Mouse (Mus musculus): Measurements from ENCODE around the gene Rsph1.

Gene Rsph1

DNA sequence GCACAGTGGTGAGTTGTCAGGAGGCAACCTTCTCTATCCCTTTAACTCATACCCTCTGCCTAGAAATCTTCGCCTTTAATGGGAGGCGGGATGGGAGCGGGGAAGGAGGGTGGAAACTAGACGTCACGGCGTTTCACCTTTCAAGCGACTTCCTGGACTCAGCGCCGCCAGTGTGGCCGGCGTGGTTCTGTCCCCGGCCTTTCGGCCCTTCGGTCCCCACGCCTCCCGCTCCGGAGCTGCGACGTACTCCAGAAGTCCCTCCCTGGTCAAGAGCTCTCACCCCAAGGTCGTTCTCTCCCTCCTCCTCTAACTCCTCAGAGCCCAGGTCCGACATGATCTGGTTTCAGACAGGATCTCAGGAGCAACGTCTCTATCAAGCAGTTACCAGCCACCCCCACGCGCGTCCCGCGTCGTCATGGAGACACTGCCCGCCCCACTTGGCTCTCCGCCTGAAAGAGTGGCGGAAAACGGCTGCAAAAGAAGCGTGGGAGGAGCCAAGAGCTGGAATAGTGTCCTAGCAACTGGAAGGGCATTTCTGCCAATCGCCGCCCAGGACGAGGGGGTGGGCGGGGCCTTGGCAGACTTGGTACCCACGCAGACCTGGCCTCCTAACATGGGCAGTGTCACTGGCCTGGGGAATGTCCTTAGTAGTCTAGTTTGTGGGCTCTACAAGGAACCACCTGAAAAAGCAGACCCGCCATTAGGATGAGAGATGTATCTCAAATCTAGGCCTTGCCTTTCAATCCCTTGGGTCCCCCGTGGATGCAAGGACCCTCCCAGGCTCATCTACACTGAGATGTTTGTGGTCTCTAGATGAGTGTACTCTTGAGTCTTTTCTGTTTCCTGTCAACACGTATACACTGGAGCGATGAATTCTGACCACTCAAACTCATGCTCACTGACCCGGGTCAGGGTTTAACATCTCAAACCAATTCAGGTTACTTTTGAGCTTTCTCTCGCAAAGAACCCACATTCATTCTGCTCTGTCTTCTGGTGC, at the start of gene Rsph1:
Gene Rsph1, minus strand, starts transcription at position 462 of the 997 bp plus-strand sequence.
- DNase-seq, result peak; percentile 99 to 100

DNA sequence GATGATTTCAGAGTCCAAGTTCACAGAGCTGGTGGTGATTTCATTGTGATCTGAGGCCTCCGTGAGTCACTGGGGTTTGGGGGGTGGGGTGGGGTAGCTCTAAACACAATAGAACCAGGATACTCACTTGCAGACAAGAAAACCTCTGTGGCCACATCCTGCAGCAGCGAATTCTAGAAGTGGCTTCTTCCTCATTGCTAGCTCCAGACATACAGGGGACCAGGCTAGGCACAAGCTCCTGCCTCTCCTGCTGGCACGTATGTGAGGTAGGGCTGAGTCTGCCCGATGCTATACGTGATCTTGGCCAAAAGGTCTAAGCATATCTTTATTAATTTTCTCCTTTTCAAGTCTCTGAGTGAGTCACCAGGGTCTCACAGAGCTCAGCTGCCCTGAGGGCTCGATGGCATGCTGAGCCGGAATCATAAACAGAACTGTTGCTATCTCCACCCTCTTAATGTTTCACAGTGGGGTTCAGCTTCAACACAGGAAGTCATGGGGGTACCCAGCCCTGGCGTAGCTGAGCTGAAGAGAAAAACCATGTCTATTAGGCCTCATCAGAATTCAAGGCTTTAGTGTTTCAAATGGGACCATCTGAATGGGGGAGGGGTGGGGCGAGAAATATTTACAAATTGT, 49.2 kb upstream of the Rsph1 start:
- no peak for DNase-seq

DNA sequence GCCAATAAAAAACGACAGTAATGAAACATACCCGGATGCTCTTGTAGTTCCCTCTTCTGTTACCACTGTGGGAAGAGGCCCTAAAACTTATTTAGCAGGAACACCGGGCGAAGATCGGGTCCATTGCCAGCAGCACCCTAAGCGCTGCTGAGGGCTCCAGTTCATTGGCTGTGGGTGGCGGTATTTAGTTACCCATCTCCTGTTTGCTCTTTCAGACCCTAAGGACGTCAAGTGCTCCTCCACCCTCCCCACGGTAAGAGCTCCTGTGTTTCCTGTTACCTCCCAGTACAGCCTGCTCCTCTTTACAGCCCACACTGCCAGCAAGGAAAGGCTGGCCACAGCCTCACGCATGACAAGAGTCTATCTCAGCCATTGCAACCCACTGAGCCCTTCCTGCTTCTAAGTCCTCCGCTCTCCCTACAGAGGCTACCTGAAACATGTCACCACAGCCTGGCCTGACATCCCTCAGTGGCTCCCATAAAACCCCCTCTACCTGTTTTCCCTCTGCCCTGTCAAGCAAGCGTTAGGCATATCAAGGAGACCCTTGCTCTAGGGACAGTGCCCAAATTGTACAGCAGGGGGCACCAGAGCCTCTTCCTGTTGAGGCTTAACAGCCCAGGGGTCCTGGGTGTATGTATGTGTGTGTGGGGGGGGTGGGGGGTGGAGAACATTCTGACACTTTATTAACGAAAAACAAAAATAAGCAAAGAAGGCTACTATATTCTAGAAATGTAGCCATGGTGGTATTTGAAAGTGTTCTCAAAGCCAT, 48.5 kb upstream of the Rsph1 start:
- DNase-seq, result peak in 1 of 2 experiments; percentile 71

DNA sequence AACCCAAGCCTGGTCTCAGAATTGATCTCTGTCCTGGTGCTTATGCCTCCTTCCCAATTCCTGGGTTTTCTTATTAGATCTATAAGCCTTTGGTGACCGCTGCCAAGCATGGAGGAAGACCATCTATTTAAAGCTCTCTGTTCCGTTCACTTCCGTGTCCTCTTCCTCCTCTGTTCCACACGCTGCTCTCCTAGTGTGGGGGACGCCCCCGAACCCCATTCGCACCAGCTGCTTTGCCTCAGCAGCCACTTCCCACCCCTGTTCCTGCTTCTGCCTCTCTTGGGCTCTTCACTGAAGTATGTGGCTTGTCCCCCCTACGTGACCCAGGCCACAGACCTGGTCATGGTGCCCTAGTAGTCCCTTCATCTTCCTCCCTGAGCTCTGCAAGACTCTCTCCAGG, 47.0 kb upstream of the Rsph1 start:
- DNase-seq, result no peak

DNA sequence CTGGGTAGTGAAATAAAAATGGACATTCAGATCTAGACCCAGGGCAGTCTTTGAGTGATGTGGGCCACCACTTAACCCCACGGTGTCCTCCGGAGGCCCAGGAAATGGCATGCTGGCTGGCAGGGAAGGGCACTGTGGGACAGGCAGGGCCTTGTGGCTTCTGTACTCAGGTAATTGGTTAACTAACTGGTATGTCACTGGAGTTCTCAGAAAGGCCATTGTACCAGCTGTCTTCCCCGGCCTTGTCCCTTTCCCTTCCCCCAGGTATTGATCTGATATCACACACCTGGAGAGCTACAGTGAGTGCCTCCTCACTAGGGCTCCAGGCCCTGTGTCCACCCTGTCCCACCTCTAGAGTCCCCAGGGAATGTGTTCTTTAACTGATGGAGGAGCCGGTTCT, 46.2 kb upstream of the Rsph1 start:
- DNase-seq, result peak in 1 of 2 experiments; percentile 31

DNA sequence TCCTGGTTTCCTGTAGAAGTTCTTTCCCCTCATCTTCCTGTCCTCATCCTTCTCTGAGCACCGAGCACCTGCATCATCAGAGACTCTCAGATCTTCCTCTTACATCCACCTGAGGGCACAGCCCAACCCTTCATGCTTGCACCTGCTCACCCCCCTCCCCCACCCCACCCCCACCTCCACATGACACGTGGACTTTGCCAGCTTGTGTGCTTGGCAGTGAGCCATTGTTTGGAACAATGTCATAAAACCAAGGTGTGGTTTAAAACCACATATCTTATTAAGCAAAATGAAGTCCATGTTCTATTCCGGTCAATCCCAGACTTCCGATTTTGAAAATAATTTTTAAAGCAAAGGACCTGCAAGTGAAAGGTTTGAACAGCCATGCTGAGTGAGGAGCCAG, 45.3 kb upstream of the Rsph1 start:
- DNase-seq, result peak; percentile 41 to 61

DNA sequence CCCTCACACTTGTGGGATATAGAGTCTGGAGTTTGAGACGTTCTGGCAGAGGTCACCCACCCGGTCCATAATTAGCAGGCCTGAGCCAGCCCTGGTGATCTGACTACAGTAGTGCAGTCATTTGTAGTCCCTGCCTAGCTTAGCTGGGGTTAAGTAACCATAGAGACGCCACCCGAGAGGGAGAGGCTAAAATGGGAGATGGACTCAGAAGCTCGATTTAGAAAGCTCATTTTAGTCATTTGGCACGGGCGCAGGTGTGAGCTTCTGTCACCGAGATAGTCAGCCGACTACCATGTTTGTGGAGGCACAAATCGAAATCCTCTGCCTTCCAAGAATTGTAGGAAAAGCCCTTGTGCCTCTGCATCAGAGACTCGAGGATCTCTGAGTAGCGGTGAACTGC, 44.2 kb upstream of the Rsph1 start:
- DNase-seq, result no peak

DNA sequence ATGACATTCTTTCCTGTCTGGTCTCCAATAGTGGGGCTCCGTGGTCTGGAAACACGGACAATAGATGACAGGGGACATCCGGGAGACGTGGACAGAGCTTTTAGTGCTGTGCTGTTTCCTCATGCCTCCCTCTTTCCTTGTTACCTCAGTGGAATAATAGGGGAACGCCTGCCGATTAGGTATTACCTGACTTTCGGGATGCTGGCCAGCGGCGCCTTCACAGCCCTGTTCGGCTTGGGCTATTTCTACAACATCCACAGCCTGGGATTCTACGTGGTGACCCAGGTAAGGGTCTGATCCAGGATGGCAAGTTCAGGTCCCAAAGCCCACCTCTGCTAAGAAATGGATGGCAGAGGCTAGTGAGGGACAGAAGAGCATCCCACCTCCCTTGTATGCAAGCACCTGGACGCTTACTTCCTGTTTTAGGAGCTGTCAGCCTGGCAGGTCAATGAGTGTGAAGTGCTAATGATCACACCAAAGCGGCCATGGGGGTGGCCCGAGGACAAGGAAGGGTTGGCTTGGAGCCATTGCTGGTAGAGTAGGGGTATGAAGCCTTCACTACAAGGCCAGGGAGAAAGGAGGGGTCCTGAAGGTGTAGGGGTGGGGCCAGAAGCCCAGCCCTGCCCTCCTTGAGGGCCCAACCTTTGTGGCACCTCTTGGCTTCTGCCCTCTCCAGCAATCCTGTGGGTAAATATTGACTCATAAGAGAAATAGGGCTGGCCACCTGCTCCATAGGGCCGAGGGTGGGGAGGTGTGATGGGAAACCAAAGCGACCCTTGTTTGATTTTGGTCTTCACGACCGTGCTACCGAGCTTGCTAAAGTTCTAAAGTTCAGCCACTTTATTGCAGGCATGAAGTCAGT, 42.0 kb upstream of the Rsph1 start:
- peak in 1 of 2 experiments; percentile 60 for DNase-seq

DNA sequence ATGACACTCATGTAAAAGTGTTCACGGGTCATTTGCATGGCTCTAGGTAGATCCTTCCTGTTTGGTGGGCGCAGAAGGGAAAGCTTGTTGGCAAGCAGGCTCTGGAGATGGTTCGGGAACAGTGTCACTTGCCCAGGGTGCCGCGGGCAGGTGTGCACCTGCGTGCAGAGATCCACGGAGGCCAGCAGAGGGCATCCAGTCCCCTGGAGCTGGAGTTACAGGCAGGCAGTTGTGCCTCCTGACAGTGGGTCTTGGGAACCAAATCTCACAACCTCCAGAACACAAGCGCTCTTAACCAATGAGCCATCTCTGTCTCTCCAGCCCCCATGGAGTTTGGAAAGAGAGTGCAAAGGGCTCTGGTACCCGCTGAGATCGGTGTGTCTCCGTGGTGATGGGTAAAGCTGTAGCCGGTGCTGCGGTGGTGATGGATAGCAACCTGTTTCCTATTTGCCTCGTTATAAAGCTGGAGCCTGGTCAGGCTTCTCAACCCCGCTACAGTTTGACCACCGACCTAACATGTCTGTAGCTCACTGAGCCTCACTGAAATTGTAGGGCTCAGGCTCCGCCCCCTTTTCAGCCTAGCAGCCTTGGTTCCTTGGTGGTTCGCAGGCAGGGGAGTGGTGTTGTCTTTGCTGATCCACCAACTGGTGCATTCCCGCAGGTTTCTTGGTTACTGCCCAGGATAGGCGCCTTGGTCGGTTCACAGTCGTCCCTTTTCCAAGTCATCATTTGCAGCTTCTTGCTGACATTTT, 40.5 kb upstream of the Rsph1 start:
- peak in 1 of 2 experiments; percentile 42 for DNase-seq

DNA sequence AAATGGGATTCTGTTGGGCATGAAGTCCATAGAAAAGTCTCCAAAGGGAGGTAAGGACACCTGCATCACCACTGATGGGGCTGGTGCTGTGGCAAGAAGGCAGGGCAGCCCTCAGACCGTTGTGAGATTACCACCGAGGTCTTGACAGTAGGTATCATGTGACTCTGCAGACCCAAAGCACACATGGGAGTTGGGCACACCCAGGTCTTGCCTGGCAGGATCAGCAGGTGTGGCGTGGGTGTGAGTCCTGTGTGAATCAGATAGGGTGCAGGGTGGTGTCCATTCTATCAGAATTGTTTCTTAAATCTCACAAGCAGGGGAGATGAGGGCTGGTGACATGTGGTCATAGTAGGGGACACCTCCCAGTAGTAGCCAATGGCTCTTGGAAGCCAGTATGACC, 39.8 kb upstream of the Rsph1 start:
- DNase-seq, result no peak

DNA sequence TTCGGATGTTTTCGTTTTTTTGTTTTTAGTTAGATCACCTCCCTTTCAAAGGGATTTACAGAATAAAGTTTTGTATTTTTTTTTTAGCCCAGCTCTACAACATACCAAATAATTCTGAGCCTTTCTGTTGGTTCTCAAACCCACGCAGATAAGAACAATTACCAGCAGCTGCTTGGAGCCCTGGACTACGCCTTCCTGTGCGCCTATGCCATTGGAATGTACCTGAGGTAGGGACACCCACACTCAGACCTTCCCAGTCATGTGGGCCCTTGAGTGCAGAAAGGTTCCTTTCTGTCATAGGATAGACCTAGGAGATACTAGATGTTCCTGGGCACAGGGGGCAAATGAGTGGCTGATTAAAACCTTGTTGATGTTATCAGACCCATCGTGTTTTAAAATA, 38.8 kb upstream of the Rsph1 start:
- no peak for DNase-seq

DNA sequence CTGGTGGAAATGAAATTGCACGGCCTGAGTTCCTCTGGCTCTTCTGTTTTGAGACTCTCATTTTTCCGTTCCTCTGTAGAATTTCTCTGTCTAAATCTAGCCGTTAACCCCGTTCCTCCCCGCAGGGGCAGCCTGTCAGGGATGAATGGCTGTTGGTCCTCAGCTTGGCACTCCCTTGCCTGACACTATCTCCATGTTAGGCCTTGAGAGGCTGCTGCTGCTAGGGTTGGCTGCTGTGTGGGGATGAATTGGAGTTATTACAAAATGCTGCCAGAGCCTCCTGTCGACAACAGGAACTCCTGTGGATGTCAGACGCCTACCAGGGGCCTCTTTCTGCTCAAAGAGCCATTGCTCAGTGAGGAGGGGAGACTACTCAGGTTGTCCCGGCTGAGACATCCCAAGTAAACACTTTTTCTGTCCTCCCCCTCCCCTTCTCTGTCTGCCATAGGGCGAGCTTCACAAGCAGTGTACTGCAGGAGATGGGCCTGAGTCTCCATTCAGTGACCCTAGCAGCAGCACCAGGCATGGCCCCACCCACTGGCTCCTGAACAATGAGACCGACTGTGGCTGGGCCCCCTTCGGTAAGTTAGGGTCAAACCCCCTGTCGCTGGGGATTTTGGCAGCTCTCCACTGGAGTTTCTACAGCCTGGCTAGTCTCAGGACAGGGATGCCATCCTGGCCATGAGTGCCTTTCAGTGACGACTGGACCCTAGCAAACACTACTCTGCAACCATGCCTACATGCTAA, 38.0 kb upstream of the Rsph1 start:
- DNase-seq, result no peak

DNA sequence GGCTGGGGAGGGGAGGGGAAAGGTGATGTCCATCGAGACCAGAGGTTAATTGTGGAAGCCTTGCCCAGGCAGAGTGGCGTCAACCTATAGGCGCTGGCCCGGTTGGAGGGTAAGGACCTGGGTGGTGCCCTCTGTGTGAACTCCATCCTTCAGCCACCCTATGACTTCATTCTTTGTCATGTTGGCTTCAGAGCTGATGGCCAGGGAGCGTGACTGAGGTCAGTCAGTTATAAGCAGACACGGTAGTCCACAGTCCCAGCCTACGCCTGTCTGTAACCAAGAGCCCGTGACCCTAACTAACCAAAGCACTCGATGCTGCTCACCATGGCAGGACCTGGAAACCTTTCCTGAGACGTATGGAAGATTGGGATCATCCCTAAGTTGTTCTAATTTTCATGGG, 35.5 kb upstream of the Rsph1 start:
- DNase-seq, result no peak

DNA sequence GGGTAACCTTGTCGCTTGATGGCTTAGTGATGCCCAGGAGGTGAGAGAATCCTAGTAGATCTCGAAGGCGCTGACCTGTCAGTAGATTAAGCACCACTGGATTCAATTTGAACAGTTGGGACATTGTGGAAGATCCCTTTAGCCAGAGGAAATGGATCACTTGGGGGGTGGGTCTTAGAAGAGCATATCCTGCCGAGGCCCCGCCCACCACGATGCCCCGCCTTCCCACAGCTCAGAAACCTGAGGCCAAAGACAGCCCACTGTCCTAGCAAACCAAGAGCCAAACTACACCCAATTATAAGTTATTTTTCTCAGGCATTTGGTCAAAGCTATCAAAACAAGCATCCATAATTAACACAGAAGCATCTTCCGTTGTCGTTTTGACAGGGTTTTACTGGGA, 33.9 kb upstream of the Rsph1 start:
- no peak for DNase-seq

DNA sequence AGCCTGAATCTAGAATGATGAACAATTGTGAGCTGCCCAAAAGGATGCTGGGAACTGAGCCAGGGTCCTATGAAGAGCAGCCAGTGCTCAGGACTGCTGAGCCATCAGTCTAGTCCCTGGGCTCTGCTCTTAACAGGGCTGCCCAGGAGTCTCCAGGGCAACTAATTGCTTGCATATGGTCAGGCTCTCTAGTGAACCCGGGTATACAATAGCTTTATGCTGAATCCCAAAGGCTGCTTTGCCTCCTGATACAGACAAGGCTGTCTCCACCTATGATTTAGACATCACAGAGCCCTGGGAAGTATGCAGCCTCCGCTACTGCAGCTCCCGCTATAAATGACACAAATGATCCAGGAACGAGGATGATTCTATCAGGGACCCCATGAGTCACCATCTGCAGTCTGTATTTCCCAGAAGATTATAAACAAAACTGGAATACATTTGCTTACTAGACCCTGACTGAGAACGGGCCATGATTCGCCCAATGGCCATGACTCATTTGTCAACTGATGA, 32.2 kb upstream of the Rsph1 start:
- no peak for DNase-seq

DNA sequence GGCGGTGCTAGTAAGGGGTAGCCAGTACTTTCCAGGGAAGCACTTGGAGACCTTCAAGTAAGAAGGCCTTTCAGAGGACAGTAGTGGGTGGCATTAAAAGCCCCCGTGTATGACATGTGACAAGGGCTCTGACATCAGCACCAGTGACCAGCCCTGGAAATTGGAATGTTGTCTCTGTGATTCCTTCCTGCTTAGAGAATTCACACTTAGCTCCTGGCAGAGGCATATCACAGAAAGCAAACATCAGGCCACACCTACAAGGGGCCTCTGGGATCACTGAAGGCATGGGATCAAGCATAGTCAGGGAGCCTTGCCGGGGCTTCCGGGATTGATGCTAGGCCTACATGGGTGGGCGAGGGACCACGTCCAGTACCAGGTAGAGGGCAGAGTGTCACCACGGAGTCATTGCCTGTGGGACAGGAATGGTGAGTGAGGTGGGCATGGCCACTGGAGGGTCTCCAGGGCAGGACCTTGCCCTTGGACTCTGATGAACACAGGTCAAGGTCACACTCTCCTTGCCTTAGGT, 31.2 kb upstream of the Rsph1 start:
- DNase-seq, result no peak

DNA sequence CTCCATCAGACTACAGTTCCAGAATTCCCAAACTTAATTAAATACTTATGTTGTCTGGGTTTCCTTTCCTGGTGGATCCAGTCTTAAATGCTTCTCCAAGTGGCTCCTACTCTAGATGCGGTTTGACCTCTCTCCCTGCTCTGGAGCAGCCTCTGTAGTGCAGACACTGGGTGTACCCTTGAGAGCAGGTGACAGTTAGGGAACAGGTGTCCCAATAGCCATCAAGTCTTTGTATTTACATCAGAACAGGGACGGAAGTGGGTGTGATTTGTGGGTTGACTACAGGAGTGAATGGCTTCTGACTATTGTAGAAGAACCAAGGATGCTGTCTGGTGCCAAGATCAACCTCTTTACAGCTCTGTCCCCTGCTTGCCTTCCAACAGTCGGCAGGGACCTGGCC, 30.6 kb upstream of the Rsph1 start:
- DNase-seq, result no peak

DNA sequence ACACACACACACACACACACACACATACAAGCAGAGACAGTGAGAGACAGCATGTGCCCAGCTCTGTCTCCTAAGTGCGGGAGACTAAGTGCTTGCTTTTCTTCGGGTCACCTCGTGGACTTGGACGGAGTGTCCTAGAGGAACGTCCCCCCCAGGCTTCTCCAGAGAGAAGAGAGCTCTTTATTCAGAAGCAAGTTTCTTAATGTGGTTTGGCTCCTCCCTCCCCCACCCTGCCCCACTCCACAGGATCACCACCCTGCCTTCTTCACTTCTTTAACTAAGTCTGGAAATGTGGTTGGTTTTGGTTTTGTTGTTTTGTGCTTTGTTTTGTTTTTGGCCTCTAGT, 28.6 kb upstream of the Rsph1 start:
- no peak for DNase-seq

DNA sequence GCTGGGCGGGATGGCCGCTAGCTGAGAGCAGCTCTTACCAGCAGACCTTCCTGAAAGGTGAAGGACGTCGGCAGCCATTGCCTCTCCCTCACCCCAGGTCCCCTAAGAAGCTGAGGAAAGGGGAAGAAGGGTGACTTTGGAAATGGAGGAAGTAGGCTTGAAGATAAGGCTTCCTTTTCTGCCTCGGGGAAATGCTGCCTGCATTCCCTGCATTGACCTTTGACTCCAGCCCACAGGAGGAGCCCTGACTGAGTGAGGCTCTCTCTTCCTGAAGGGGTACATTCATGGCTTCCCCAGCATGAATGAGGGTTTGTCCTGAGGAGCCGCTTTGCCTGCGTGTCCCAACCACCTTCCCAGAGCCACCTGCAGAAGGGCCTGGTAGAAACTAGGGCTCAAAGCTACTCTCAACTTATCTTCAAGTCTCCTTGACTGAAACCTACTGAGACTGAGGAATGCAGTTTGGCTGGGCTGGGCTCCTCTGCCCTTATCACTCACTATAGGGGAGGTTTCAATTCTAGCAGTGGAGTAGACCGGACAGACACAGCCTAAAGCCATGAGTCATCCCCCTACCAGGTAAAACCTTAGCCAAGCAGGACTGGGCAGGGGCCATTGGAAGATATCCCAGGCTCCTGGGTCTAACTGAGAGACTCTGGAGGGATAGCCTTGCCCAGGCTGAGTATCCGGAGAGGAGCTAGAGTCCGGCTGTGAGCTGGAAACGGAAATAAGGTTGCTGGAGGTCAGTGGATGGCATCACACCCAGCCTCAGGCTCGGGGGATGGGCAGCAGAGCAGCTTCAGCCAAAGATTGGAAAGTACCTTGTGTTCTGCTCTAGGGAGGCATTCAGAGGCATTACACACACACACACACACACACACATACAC, 28.0 kb upstream of the Rsph1 start:
- DNase-seq, result peak; percentile 63 to 66

Data from kidney, postnatal 36 days (tissue).